Mouse (Mus musculus) right cerebral cortex, postnatal 14 days (tissue): Measurements from ENCODE around the gene Tex22.

Experiments used
- DNase-seq: peaks from one replicate; pipeline ENCODE4 v3.0.0; 2022

Tex22 gene

GRCm38 (mm10) chr12:113060178-113060577 lies 14.1 kb upstream of the Tex22 start:
- DNase-seq = no peak

GRCm38 (mm10) chr12:113061606-113062005 lies 12.7 kb upstream of the Tex22 start:
- DNase-seq = no peak

- no peak for DNase-seq
Observed at GRCm38 (mm10) chr12:113062201-113062600, 12.1 kb upstream of the Tex22 start.

- no peak for DNase-seq
Observed at GRCm38 (mm10) chr12:113063700-113064099, 10.6 kb upstream of the Tex22 start.

- no peak for DNase-seq
Observed at GRCm38 (mm10) chr12:113068002-113068401, 6.3 kb upstream of the Tex22 start.

GRCm38 (mm10) chr12:113069389-113069788 lies 4.9 kb upstream of the Tex22 start:
- DNase-seq = no peak

- DNase-seq = no peak
Observed at GRCm38 (mm10) chr12:113071321-113071720, 3.0 kb upstream of the Tex22 start.

- DNase-seq = no peak
Observed at GRCm38 (mm10) chr12:113071827-113072226, 2.5 kb upstream of the Tex22 start.

GRCm38 (mm10) chr12:113073420-113074328 lies 628 bp upstream of the Tex22 start:
- peak; percentile 52 for DNase-seq

- DNase-seq = peak; percentile 86
Observed at GRCm38 (mm10) chr12:113075063-113075454, 757 bp downstream of the Tex22 start.

GRCm38 (mm10) chr12:113075486-113075885 lies 1.2 kb downstream of the Tex22 start:
- no peak for DNase-seq

- DNase-seq = no peak
Observed at GRCm38 (mm10) chr12:113087276-113087675, 13.0 kb downstream of the Tex22 start.

- no peak for DNase-seq
Observed at GRCm38 (mm10) chr12:113088026-113088425, 13.7 kb downstream of the Tex22 start.

GRCm38 (mm10) chr12:113089107-113089506 lies 14.8 kb downstream of the Tex22 start:
- DNase-seq = no peak

GRCm38 (mm10) chr12:113090053-113090452 lies 15.8 kb downstream of the Tex22 start:
- DNase-seq = no peak

GRCm38 (mm10) chr12:113097040-113097439 lies 22.7 kb downstream of the Tex22 start:
- DNase-seq = no peak

- DNase-seq = peak; percentile 55
Observed at GRCm38 (mm10) chr12:113097749-113098281, 23.5 kb downstream of the Tex22 start, which contains the start of gene Mta1. Gene Mta1, plus strand, starts transcription at chr12:113098278.

GRCm38 (mm10) chr12:113098530-113099151 lies 24.3 kb downstream of the Tex22 start:
- no peak for DNase-seq

GRCm38 (mm10) chr12:113099470-113100237 lies 25.4 kb downstream of the Tex22 start:
- no peak for DNase-seq

- DNase-seq = no peak
Observed at GRCm38 (mm10) chr12:113100448-113101076, 26.3 kb downstream of the Tex22 start.

- no peak for DNase-seq
Observed at GRCm38 (mm10) chr12:113101251-113101960, 27.1 kb downstream of the Tex22 start.

- DNase-seq = peak; percentile 59
Observed at GRCm38 (mm10) chr12:113102461-113102860, 28.2 kb downstream of the Tex22 start.
